Mouse (Mus musculus): ENCODE measurements around the gene Agtr1b.

DNA sequence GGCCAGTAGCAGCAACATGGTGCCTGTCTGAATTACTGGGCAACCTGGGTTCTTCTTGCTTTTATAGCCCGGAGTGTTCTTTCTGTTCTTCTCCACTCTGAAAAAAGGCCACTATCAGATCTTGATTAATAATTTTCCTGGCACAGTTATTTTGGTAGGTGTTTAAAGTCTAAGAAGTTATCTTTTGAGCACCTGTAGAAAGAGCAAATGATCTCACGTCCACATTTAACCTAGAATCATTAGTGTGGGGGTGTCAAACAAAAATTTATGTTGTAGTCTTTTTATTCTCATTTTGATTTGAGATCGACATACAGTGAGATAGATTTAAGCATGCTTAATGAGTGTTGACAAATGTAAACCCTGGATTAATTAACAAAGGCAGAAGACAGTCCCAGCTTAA lies 91.3 kb downstream of the Agtr1b start, which contains the start of gene Cpb1:
- no peak for TF ChIP-seq CTCF (IDR thresholded peaks at IDR 0.05; ENCODE audit: borderline replicate concordance, control insufficient read depth, extremely low read depth, insufficient read depth, low read length, poor library complexity)
- no peak for TF ChIP-seq POLR2A (IDR thresholded peaks at IDR 0.05; ENCODE audit: control insufficient read depth, extremely low read depth, insufficient read depth, low read length, poor library complexity)
